In genomic region chr19:6987061-6987903, GRCm38 (mm10) we compare ENCODE assay signal across 8 mouse cellular contexts. TPM values are rescaled to one million over a fixed set of nuclear protein-coding genes. Genes with fewer than 3 reads are reported as not detected.
DNase-seq lines count a peak whose midpoint lies in the region; ATAC-seq and TF ChIP-seq lines count a peak whose summit lies in the region.

Vegfb (minus strand) TSS chr19:6987651.

- ATAC-seq in heart, embryonic 13.5 days (ENCODE audit: extremely low read depth, insufficient number of reproducible peaks, low FRiP score, low TSS enrichment): peak; percentile 44
- ATAC-seq in kidney, postnatal 0 days (replicated peaks; ENCODE audit: low FRiP score, low read depth): peak; percentile 33
- ATAC-seq in liver, postnatal 0 days: peak; percentile 43
- ATAC-seq in neural tube, embryonic 12.5 days (ENCODE audit: low FRiP score, low read depth): peak; percentile 54

- H3K9me3 ChIP-seq in heart, embryonic 13.5 days: no peaks in the 10 kb centered on the region
- H3K9me3 ChIP-seq in kidney, postnatal 0 days (replicated peaks; ENCODE audit: low read length): no peaks in the 10 kb centered on the region
- H3K9me3 ChIP-seq in liver, postnatal 0 days (ENCODE audit: low read length): no peaks in the 10 kb centered on the region
- H3K9me3 ChIP-seq in neural tube, embryonic 12.5 days: no peaks in the 10 kb centered on the region

- H3K27me3 ChIP-seq in heart, embryonic 13.5 days (replicated peaks): no peaks in the 10 kb centered on the region
- H3K27me3 ChIP-seq in kidney, postnatal 0 days (ENCODE audit: insufficient read depth, low read length): no peaks in the 10 kb centered on the region
- H3K27me3 ChIP-seq in liver, postnatal 0 days (ENCODE audit: insufficient read depth, low read length): no peaks in the 10 kb centered on the region
- H3K27me3 ChIP-seq in neural tube, embryonic 12.5 days (replicated peaks): no peaks in the 10 kb centered on the region

- under 1% methylated on average over 52 of the region's 85 CpGs for WGBS in heart, embryonic 13.5 days
- 1% methylated on average over 69 of the region's 85 CpGs for WGBS in kidney, postnatal 0 days
- 1% methylated on average over 50 of the region's 85 CpGs for WGBS in liver, postnatal 0 days (ENCODE audit: insufficient replicate concordance)
- whole genome bisulfite sequencing in neural tube, embryonic 12.5 days: 1% methylated on average over 82 of the region's 85 CpGs

- no peak for TF ChIP-seq EP300 in liver, postnatal 0 days (IDR thresholded peaks at IDR 0.05; ENCODE audit: low read depth)

- peak within 1 kb of the TSS; percentile 28; the same call in 1 of the 2 replicates for H3K27ac ChIP-seq in embryonic fibroblast, embryonic 13.5 days (ENCODE audit: insufficient read depth, low read length)
- H3K27ac ChIP-seq in heart, embryonic 13.5 days (replicated peaks): peak within 1 kb of the TSS; percentile 98
- H3K27ac ChIP-seq in kidney, postnatal 0 days: peak within 1 kb of the TSS; percentile 85
- peak within 1 kb of the TSS; percentile 76 for H3K27ac ChIP-seq in liver, postnatal 0 days (ENCODE audit: low read depth)
- H3K27ac ChIP-seq in neural tube, embryonic 12.5 days: peak within 1 kb of the TSS; percentile 46; the same call in 1 of the 2 replicates

- peak within 1 kb of the TSS; percentile 100 for H3K9ac ChIP-seq in heart, embryonic 13.5 days
- peak within 1 kb of the TSS; percentile 86 for H3K9ac ChIP-seq in kidney, postnatal 0 days (ENCODE audit: low read depth, low read length)
- peak within 1 kb of the TSS; percentile 75 for H3K9ac ChIP-seq in liver, postnatal 0 days (replicated peaks)
- H3K9ac ChIP-seq in neural tube, embryonic 12.5 days: peak within 1 kb of the TSS; percentile 93

- H3K4me1 ChIP-seq in embryonic fibroblast, embryonic 13.5 days (ENCODE audit: control insufficient read depth, insufficient read depth, low read length): 0 out of 2 replicates have a peak, but pooled peaks cover 4% of the 10 kb centered on the region
- peaks cover 36% of the 10 kb centered on the region for H3K4me1 ChIP-seq in heart, embryonic 13.5 days
- peaks cover 17% of the 10 kb centered on the region for H3K4me1 ChIP-seq in kidney, postnatal 0 days (replicated peaks; ENCODE audit: insufficient read depth, low read length)
- peaks cover 28% of the 10 kb centered on the region for H3K4me1 ChIP-seq in liver, postnatal 0 days (ENCODE audit: insufficient read depth)
- H3K4me1 ChIP-seq in neural tube, embryonic 12.5 days: peaks cover 30% of the 10 kb centered on the region

- H3K36me3 ChIP-seq in heart, embryonic 13.5 days: peaks cover 43% of the 10 kb centered on the region
- H3K36me3 ChIP-seq in kidney, postnatal 0 days (ENCODE audit: insufficient read depth, low read length): peaks cover 16% of the 10 kb centered on the region; the same call in 1 of the 2 replicates
- peaks cover 18% of the 10 kb centered on the region; the same call in 1 of the 2 replicates for H3K36me3 ChIP-seq in liver, postnatal 0 days (replicated peaks; ENCODE audit: insufficient read depth, low read length)
- H3K36me3 ChIP-seq in neural tube, embryonic 12.5 days: peaks cover 24% of the 10 kb centered on the region

- peak; percentile 26 for TF ChIP-seq POLR2A in embryonic fibroblast, embryonic 13.5 days (IDR thresholded peaks at IDR 0.05; ENCODE audit: low read depth, low read length)

- no peak for TF ChIP-seq CTCF in embryonic fibroblast, embryonic 13.5 days (IDR thresholded peaks at IDR 0.05; ENCODE audit: borderline replicate concordance, insufficient read depth, low read length)
- no peak for TF ChIP-seq CTCF in kidney, postnatal 0 days (IDR thresholded peaks at IDR 0.05; ENCODE audit: low read depth)
- TF ChIP-seq CTCF in liver, postnatal 0 days (IDR thresholded peaks at IDR 0.05; ENCODE audit: low read depth): no peak

- peak; percentile 67 for DNase-seq in CD4-positive helper T cell, adult 2 months (ENCODE audit: low read depth, low spot score)
- peak; percentile 84 to 91 for DNase-seq in adrenal gland, postnatal 36 days
- peak; percentile 46 for DNase-seq in kidney, postnatal 0 days (ENCODE audit: low spot score)
- DNase-seq in liver, postnatal 0 days: peak; percentile 71
- DNase-seq in thymus, postnatal 25 days: peak; percentile 82

- H3K4me3 ChIP-seq in embryonic fibroblast, embryonic 13.5 days (ENCODE audit: insufficient read depth, low read length): peak within 1 kb of the TSS; percentile 57
- H3K4me3 ChIP-seq in heart, embryonic 13.5 days: peak within 1 kb of the TSS; percentile 88
- peak within 1 kb of the TSS; percentile 82 for H3K4me3 ChIP-seq in kidney, postnatal 0 days (replicated peaks; ENCODE audit: low read depth, low read length)
- peak within 1 kb of the TSS; percentile 77 for H3K4me3 ChIP-seq in liver, postnatal 0 days (ENCODE audit: low read depth, low read length)
- peak within 1 kb of the TSS; percentile 83 for H3K4me3 ChIP-seq in neural tube, embryonic 12.5 days

- peak within 1 kb of the TSS; percentile 75 for H3K4me2 ChIP-seq in heart, embryonic 13.5 days
- H3K4me2 ChIP-seq in kidney, postnatal 0 days (ENCODE audit: low read length): peak within 1 kb of the TSS; percentile 87
- H3K4me2 ChIP-seq in liver, postnatal 0 days (ENCODE audit: low read depth, low read length): peak within 1 kb of the TSS; percentile 98
- peak within 1 kb of the TSS; percentile 97 for H3K4me2 ChIP-seq in neural tube, embryonic 12.5 days (replicated peaks)

RNA-seq across cellular contexts. Expression of gene Vegfb, which starts in this region (rescaled TPM):
- 10 to 100 TPM; 92.0 to 95.7 TPM for total RNA-seq in adrenal gland, postnatal 36 days (2021)
- polyA plus RNA-seq in embryonic fibroblast, embryonic 13.5 days (2011; ENCODE audit: insufficient read length, low read depth, missing spikeins): 24.5 and 29.6 TPM in 2 replicates
- polyA plus RNA-seq in heart, embryonic 13.5 days (2015; fragmentation: Nextera tagmentation; extraction: Ambion mirVana): 125 and 133 TPM in 2 replicates
- polyA plus RNA-seq in kidney, postnatal 0 days (2015; fragmentation: Nextera tagmentation; extraction: Ambion mirVana): 52.8 and 56.6 TPM in 2 replicates
- polyA plus RNA-seq in liver, postnatal 0 days (2015; fragmentation: Nextera tagmentation; extraction: Ambion mirVana): 11.9 and 13.7 TPM in 2 replicates
- polyA plus RNA-seq in neural tube, embryonic 12.5 days (2016; fragmentation: Nextera tagmentation; extraction: Ambion mirVana): 33.7 and 37.8 TPM in 2 replicates

Comparison
In these comparisons a context has a peak if more than half of its experiments do, and no peak if none do; other contexts are left out.
1. Peak in every context shown above with its lines: DNase-seq, ATAC-seq, H3K4me3 ChIP-seq and H3K27ac ChIP-seq.
2. H3K27ac ChIP-seq: peak in every context shown above with its lines; median percentile 98 in heart, embryonic 13.5 days; 85 in kidney, postnatal 0 days; 76 in liver, postnatal 0 days; 46 in neural tube, embryonic 12.5 days; 28 in embryonic fibroblast, embryonic 13.5 days.